Mouse (Mus musculus): ENCODE results near the gene Gm21761.
"Not testable (repeated sequence)": the region's sequence is repeated elsewhere in the genome, so short reads cannot be mapped to it uniquely, and the experiment has no call there.

GRCm38 (mm10) chr13:119886896-119887295 lies 42.2 kb downstream of the Gm21761 start:
- TF ChIP-seq CTCF (IDR thresholded peaks at IDR 0.05; ENCODE audit: control insufficient read depth, insufficient read depth, low read length); POLR2A (IDR thresholded peaks at IDR 0.05; ENCODE audit: borderline replicate concordance, control insufficient read depth, low read depth, low read length): not testable (repeated sequence)

Data from bone marrow, adult 2 months (tissue).